Mouse (Mus musculus): ENCODE data around the gene Snapin.

Snapin gene

GRCm38 (mm10) chr3:90490696-90491256, at the start of gene Snapin:
Snapin (minus strand) TSS chr3:90491033.
- peak; percentile 87 for DNase-seq (ENCODE audit: low read depth, low spot score)

DNA sequence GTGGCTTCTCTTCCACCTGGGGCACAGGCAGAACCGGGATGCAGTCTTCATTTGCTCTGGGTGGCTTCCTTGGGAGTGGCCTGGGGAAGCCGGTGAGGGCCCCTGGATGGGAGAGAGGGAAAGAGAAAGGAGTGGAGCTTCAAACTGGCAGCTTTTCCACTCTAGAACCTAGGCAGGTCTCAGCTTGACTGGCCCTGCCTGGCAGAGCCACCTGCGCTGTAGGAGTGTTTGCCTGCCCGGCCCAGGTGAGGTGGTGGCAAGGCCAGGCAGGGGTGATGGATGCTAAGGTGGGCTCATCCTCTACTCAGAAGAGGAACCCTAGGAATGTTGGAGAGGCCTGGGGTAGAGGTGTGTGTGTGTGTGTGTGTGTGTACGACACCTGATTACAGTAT, 47.1 kb upstream of the Snapin start:
- DNase-seq (ENCODE audit: low read depth, low spot score), result no peak

GRCm38 (mm10) chr3:90537141-90537904, 46.5 kb upstream of the Snapin start, which contains the start of gene S100a16:
S100a16 (plus strand) TSS chr3:90537254.
- DNase-seq (ENCODE audit: low read depth, low spot score), result no peak

GRCm38 (mm10) chr3:90535446-90535845, 44.6 kb upstream of the Snapin start:
- DNase-seq (ENCODE audit: low read depth, low spot score), result no peak

GRCm38 (mm10) chr3:90531713-90532112, 40.9 kb upstream of the Snapin start:
- DNase-seq (ENCODE audit: low read depth, low spot score), result no peak

DNA sequence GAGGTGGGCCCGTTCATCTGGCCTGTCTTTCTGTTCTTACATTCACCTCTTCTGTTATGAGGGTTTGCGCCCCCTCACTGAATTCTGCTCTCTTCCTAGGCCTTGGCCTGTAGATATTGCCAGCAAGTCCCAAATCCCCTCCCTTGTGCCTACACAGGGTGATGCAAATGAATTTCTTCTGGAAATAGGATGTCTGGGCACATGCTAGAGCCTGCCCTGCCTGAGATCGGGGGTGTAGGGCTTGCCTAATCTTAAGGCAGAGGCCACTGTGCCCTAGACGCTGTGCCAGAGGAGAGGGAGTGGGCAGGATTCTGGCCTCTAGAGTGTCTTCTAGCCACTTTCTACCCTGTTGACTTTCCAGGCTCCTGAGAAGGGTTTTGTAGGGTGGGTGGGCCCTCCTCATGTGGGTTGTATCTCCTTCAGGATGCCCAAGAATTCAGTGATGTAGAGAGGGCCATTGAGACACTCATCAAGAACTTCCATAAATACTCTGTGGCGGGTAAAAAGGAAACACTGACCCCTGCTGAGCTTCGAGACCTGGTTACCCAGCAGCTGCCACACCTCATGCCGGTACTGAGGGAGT, 36.5 kb upstream of the Snapin start:
- no peak for DNase-seq (ENCODE audit: low read depth, low spot score)

GRCm38 (mm10) chr3:90526580-90526979, 35.7 kb upstream of the Snapin start, which contains the start of gene S100a14:
S100a14 (plus strand) TSS chr3:90526856.
- no peak for DNase-seq (ENCODE audit: low read depth, low spot score)

DNA sequence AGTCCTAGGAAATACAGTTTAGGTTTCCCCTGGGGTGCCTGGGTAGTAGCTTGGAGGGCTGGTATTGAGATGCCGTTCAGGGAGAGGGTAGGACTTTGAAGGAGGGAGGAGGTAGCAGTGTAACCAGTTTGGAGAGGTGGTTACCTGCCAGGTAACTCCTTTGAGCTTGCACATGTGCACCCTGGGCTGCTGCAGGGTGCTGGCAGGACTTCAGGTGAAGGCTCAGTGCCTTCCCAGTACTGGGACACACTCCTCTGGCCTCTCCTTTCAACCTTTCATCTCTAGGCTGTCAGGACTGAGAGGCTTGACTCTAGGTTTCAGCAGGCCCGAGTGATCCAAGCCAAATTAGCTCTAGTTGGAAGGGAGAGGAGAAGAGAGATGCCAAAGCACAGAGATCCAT, 35.2 kb upstream of the Snapin start:
- no peak for DNase-seq (ENCODE audit: low read depth, low spot score)

DNA sequence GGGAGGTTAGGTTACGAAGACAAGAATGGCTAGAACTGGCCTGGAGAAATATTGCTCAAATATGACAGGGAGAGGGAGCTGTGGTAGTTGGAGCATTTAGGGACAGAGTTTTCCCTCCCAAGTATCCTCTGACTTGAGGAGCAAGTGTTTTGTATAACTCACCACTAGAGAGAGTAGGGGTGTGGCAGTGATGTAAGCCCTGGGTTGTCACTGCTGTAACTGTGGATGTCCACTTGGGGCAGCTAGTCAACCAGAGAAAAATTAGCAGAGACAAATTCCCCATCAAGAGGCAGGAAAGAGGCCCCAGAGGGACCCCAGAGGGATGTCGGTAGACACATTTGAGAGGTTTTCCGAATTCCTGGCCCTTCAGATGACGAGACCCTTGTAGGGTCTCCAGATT, 34.6 kb upstream of the Snapin start:
- no peak for DNase-seq (ENCODE audit: low read depth, low spot score)

DNA sequence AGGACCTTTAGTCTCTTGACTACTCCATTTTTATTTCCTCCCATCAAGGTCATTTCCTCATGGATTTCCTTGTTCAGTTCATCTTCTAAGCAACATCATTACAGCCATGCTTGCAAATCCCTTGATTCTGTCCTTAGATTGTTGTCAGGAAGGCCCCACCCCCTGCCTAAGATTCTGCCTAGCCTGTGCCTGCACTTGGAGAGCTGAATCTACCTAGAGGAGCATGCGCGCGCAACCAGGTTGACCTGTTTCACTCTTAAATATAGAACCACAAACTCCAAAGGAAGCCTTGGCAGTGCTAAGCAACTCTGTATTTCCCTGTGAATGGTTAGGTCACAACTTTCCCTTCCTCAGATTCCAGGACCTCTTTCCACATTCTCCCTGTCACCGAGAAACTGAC, 26.9 kb upstream of the Snapin start:
- no peak for DNase-seq (ENCODE audit: low read depth, low spot score)

GRCm38 (mm10) chr3:90515789-90516188, 25.0 kb upstream of the Snapin start:
- DNase-seq (ENCODE audit: low read depth, low spot score), result no peak

GRCm38 (mm10) chr3:90515242-90515641, 24.4 kb upstream of the Snapin start:
- no peak for DNase-seq (ENCODE audit: low read depth, low spot score)

DNA sequence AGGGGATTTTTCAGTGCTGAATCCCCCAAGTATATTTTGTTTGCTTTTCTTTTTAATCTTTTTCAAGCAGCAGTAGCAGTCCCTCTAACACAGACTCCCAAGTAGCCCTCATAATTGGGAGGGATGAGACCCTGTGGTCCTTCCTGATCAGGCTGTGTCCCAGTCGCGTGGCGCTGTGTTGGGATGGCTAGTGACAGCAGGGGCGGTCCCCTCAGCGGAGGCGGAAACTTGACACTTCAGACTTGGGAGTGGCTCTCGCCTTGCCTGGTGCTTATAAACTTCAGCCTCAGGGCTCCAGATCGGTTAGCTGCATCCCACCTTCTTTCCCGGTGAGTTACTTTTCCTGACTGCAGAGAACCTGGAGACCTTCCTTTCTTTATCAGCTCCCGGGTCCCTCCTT, 23.9 kb upstream of the Snapin start:
- DNase-seq (ENCODE audit: low read depth, low spot score), result no peak

DNA sequence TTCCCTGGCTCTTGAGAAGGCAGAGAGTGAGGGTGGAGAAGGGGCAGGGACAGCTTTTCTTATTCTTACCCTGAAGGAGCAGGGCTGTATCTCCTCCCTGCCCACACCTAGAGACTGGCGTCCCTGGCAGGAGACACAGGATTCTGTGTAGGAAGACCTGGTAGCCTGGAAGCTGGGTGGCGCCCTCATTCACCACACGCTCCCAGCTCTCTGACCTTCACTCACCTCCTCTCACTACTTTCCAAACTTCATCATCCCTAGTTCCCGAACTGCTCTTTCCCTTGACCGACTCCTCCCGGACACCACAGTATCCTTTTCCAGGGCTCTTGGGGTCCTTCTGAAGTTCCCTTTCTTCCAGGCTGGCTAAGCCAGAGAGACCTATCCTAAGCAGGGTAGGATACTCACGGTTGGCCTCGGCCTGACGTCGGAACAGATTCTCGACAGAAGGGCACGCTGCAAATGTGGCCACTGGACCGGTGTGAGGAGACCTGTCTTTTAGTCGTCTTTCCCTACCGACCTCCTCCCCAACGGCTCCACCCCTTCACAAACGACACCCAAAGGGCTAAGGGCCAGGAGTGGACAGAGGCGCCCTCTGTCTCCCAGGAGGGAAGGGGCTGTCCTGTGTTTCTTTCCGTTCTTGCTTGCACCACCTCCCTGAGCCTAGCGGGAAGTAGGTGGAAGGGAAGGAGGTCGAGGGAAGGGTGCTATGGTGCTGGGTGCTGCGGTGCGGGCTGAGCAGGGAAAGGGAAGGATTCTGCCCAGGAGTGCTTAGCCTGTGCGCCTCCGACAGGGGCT, 23.2 kb upstream of the Snapin start, which contains the start of the genes S100a1 and S100a13:
Gene S100a1 (minus strand): TSS at position 597 of the 795 bp plus-strand sequence.
Gene S100a13 (plus strand): TSS at position 640 of the 795 bp plus-strand sequence.
- no peak for DNase-seq (ENCODE audit: low read depth, low spot score)

GRCm38 (mm10) chr3:90512948-90513642, 22.3 kb upstream of the Snapin start:
- no peak for DNase-seq (ENCODE audit: low read depth, low spot score)

GRCm38 (mm10) chr3:90512276-90512675, 21.4 kb upstream of the Snapin start:
- no peak for DNase-seq (ENCODE audit: low read depth, low spot score)

GRCm38 (mm10) chr3:90509747-90510123, 18.9 kb upstream of the Snapin start:
- no peak for DNase-seq (ENCODE audit: low read depth, low spot score)

DNA sequence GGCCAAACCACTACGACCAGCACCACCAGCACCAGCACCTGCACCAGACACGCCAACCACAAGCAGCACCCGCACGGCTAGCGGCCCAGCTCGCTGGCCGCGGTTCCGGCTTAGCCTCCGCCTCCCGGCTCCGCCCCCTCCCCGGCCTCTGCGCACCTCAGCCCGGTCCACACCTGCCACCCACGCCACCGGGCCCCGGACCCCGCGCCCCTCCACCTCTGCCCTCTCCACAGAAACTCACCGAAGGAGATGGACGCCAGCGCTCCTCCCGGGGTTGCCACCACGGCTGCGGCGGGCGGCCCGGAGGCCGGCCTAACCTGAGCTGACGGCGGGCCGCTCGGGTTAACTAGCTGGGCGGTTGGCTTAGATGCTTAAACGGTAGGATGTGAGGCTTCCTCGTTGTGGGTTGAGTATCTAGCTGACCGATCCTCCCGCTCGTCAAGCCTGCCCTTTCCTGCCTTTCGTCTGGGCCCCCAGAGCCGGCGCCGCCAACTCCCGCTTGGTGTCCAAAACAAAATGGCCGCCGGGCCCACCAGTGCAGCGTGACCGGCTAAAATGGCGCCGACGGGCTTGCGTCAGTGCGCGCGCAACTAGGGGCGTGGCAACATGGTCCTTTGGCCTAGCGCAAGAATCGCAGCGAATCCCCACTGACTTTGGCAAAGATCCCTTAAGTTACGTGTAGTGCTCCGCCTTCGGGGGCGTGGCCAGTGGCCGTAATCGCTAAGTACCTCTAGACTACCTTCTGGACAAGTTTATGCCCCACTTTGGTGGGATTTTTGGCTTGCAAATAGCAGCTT, 18.3 kb upstream of the Snapin start, which contains the start of gene Chtop:
Gene Chtop (minus strand): TSS at position 549 of the 797 bp plus-strand sequence.
- peak; percentile 95 for DNase-seq (ENCODE audit: low read depth, low spot score)

GRCm38 (mm10) chr3:90508287-90508949, 17.6 kb upstream of the Snapin start:
- DNase-seq (ENCODE audit: low read depth, low spot score), result no peak

DNA sequence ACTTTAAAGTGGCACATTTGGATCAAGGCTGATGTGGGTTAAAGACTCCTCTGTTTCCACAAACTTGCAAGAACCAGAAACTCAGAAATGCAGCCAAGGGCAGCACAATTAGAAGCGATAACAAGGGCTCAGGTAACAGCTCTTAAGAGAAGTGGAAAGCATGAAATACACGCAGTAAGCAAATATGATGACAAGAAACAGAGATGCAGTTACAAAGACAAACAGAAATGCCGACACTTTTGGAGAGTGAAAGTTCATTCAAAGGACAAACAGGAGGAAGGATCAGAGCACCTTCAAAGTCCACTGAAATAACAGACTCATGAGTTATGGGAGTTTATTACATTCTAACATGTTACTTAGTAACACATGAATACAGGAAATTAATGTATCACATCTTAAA, 15.5 kb upstream of the Snapin start:
- DNase-seq (ENCODE audit: low read depth, low spot score), result no peak

All from brain, embryonic 18.5 days (tissue).